Mouse (Mus musculus): ENCODE results near the gene Apobec3.
"Not testable (repeated sequence)": the region's sequence is repeated elsewhere in the genome, so short reads cannot be mapped to it uniquely, and the experiment has no call there.

Gene Apobec3

GRCm38 (mm10) chr15:79895221-79896079 lies 4.0 kb downstream of the Apobec3 start:
- DNase-seq (ENCODE audit: low spot score in 2 of 2), result not testable (repeated sequence)

DNA sequence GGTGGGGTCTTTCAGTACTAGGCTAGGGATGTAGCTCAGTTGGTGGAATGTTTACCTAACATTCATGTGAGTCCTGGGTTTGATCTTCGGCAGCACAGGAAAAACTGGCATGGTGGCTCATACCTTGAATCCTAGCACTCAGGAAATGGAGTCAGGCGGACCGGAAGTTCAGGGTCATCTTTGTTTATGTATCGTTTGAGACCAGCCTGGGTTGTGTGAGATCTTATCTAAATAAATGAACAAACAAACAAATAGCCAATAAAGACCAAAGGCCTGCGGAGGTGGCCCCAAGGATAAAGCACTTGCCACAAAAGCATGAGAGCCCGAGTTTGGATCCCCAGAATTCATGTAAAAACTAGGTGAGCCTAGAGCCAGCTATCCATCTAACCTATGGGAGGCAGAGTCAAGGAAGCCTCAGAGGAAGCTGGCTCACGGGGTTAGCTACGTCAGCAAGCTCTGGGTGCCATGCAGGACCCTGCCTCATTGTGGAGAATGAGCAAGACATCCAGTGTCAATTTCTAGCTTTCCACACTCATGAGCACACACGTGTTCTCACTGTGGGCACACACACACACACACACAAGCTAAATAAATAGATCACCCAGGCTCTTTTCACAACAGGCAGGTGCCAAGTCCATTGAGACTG lies 4.7 kb downstream of the Apobec3 start:
- DNase-seq (ENCODE audit: low spot score in 2 of 2), result no peak

DNA sequence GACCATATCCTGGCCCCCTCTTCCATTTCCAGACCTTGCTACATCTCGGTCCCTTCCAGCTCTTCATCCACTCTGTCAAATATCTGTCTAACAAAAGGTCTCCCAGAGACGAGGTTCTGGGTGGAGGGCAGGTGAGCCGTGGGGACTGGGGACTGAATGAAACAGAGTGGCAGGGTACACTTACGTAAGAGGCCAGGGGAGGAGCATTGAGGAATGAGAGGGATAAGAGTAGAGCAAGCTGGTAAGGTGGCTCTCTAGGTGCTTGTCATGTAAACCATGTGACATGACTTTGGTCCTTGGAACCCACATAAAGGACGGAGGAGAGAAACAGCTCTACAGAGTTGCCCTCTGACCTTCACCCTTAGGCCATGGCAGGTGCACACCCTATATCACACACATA lies 7.5 kb downstream of the Apobec3 start:
- no peak for DNase-seq (ENCODE audit: low spot score in 2 of 2)

- DNase-seq (ENCODE audit: low spot score in 2 of 2), result no peak
Measured at GRCm38 (mm10) chr15:79899828-79900510, 8.5 kb downstream of the Apobec3 start.

GRCm38 (mm10) chr15:79900751-79901150 lies 9.3 kb downstream of the Apobec3 start:
- DNase-seq (ENCODE audit: low spot score in 2 of 2), result no peak

DNA sequence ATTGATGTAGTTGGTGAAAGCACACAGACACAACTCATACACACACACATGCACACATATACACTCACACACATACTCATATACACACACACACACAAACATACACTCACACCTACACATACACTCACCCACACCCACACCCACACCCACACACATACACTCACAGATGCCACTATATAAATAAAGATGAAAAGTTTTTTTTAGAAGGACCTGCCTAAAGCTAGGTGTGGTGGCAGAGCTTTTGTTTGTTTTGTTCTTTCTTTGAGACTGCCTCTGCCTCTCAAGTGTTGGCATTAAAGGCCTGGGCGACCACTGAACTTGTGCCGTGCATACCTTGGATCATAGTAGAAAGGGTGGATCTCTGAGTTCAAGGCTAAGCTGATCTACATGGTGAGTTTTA lies 9.9 kb downstream of the Apobec3 start:
- no peak for DNase-seq (ENCODE audit: low spot score in 2 of 2)

DNA sequence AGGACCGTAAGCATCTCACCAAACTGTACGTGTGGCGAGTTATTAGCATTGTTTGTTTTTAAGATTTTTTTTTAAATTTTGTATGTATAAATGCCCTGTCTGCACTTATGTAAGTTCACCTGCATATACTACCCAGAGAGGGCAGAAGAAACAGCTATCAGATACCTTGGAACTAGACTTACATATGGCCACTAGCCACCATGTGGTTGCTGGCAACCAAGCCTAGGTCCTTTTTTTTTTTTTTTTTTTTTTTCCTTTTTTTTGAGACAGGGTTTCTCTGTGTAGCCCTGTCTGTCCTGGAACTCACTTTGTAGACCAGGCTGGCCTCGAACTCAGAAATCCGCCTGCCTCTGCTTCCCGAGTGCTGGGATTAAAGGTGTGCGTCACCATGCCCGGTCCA lies 11.6 kb downstream of the Apobec3 start:
- DNase-seq (ENCODE audit: low spot score in 2 of 2), result not testable (repeated sequence)

DNA sequence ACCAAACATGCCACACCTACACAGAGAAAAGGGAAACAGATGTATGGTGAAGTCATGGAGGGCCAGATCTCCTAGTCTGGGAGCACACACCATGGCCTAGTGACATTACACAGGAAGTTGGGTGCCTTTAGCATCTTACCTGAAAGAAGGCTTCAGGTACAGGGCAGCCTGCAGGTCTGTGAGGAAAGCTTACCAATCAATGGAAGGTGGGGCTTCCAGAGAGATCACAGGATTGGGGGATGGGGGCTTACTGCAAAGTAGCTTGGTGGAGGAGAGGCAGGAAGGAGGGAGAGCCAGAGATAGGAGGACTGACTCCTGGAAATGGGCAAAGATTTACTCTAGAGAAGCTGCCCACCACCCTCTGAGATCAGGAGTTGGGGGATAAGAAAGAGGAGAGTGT lies 12.5 kb downstream of the Apobec3 start:
- no peak for DNase-seq (ENCODE audit: low spot score in 2 of 2)

DNA sequence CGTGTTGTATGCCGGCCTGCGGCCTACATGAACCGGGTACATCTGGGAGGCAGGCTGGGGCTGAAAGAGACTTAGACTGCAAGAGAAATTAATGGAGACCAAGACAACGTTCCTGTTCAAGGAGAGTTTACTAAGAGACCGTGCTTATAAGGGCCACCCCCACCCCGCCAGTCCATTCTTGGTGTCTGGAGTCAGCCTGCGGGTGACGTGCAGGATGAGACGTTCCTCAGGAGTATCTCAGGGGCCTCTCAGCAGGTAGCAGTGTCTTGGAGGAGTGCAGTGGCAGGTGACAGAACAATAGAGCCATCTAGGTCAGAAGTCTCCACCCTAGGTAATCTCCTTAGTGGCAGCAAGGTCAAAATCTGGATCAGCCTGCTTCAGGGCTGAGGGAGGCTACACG lies 13.2 kb downstream of the Apobec3 start:
- DNase-seq (ENCODE audit: low spot score in 2 of 2), result not testable (repeated sequence)

DNA sequence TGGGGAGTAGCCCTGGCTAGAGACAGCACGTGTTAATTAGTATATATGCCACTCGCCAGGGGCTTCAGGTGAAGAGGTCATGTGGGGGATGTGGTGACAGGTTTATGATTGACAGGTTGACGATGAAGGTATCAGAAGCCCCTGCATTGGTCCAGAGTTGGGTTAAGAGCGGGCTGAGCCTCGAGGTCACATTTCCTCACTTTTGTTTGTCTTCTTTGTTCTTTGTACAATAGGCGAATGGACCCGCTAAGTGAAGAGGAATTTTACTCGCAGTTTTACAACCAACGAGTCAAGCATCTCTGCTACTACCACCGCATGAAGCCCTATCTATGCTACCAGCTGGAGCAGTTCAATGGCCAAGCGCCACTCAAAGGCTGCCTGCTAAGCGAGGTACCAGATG lies 13.8 kb downstream of the Apobec3 start:
- DNase-seq (ENCODE audit: low spot score in 2 of 2), result no peak

- DNase-seq (ENCODE audit: low spot score in 2 of 2), result no peak
Measured at GRCm38 (mm10) chr15:79906855-79907254, 15.4 kb downstream of the Apobec3 start.

GRCm38 (mm10) chr15:79909006-79909405 lies 17.5 kb downstream of the Apobec3 start:
- DNase-seq (ENCODE audit: low spot score in 2 of 2), result not testable (repeated sequence)

DNA sequence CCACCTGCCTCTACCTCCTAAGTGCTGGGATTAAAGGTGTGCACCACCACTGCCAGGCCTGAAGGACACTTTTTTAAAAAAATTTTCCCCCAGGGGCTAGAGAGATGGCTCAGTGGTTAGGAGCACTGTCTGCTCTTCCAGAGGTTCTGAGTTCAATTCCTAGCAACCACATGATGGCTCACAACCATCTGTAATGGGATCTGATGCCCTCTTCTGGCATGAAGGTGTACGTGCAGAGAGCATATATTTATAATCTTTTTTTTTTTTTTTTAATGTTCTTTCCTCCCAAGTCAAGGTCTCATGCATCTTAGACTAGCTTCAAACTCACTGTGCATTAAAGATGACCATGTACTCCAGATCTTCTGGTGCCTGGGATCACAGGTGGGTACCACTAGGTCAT lies 19.4 kb downstream of the Apobec3 start:
- DNase-seq (ENCODE audit: low spot score in 2 of 2), result not testable (repeated sequence)

DNA sequence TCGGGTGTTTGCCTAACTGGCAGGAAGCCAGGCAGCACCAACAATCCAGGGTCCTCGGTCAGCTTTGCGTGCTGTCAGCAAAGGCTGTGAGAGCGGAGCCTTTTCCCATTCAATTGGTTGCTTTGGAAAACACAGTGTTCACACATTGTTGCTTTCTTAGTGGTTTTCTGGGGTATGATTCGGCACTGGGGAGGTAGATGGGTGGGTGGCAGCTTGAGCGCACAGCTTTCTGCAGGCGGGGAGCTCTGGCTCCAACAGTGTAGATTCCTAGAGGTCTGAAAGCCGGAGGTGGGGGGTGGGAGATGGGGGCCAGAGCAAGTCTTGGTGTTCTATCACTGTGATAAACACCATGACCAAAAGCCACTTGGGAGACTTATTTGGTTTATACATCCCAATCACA lies 19.9 kb downstream of the Apobec3 start:
- DNase-seq (ENCODE audit: low spot score in 2 of 2), result no peak

GRCm38 (mm10) chr15:79913761-79914346 lies 22.4 kb downstream of the Apobec3 start:
- DNase-seq (ENCODE audit: low spot score in 2 of 2), result no peak

GRCm38 (mm10) chr15:79914357-79914756 lies 22.9 kb downstream of the Apobec3 start:
- peak in 1 of 2 experiments; percentile 46 for DNase-seq (ENCODE audit: low spot score in 2 of 2)

- no peak for DNase-seq (ENCODE audit: low spot score in 2 of 2)
Measured at GRCm38 (mm10) chr15:79916150-79916549, 24.7 kb downstream of the Apobec3 start.

GRCm38 (mm10) chr15:79917111-79917720 lies 25.8 kb downstream of the Apobec3 start:
- no peak for DNase-seq (ENCODE audit: low spot score in 2 of 2)

GRCm38 (mm10) chr15:79918485-79918884 lies 27.0 kb downstream of the Apobec3 start:
- DNase-seq (ENCODE audit: low spot score in 2 of 2), result no peak

- no peak for DNase-seq (ENCODE audit: low spot score in 2 of 2)
Measured at GRCm38 (mm10) chr15:79919787-79920186, 28.3 kb downstream of the Apobec3 start.

GRCm38 (mm10) chr15:79926856-79927416 lies 35.5 kb downstream of the Apobec3 start:
- DNase-seq (ENCODE audit: low spot score in 2 of 2), result no peak
